19 mouse cellular contexts compared by ENCODE assay signal in the genomic region with DNA sequence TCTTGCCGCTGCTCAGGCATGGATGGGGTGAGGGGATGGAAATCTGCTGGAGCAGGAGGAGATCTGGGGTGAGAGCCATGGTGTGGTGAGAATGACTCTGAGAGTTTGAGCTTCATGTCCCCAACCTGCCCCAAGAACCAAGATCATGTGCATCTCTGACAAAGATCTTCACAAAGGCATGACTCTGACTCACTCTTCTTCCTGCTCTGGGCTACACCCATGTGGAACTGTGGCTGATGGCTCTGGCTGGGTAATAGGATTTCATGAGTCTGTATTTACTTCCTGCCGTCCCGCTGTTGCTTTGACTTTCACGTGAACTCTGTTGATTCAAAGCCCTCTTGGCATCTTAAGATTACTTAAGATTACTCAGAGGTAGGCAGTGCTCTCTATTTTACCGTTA.
DNase-seq lines count a peak whose midpoint lies in the region; ATAC-seq lines count a peak whose summit lies in the region.
"Had no signal": no experiment of that assay in that cellular context is flagged by ENCODE, and none has a peak within 500 bp of the region (broad histone marks: within the 10 kb centered on the region; RNA-seq: fewer than 3 reads in every experiment).

No protein-coding gene starts in this region.

- peak; percentile 4 for DNase-seq in lung, postnatal 36 days
- DNase-seq in lung, postnatal 25 days (ENCODE audit: low spot score), result no peak
- DNase-seq in R1 (ENCODE audit: low read depth, low spot score), result peak; percentile 16
- peak; percentile 16 for DNase-seq in induced T-regulatory cell, adult 2 months (ENCODE audit: low read depth)
- no peak for DNase-seq in heart, postnatal 4 days
- no peak for DNase-seq in urinary bladder, postnatal 14 days (ENCODE audit: low spot score)
- no peak for DNase-seq in frontal cortex, postnatal 36 days (ENCODE audit: low spot score in 2 of 2)
- DNase-seq: cerebellum, postnatal 14 days; forebrain, postnatal 0 days; gastrocnemius, adult 2 months; heart, adult 2 months; lung, embryonic 14.5 days; retina, postnatal 1 day had no signal

- no peaks in the 10 kb centered on the region for H3K36me3 ChIP-seq in hindbrain, embryonic 16.5 days (ENCODE audit: control insufficient read depth, insufficient read depth, low read length)
- H3K36me3 ChIP-seq: heart, embryonic 15.5 days; limb, embryonic 10.5 days had no signal

- no peaks in the 10 kb centered on the region for H3K27me3 ChIP-seq in hindbrain, embryonic 16.5 days (replicated peaks; ENCODE audit: control insufficient read depth, insufficient read depth, low read length)
- H3K27me3 ChIP-seq: heart, embryonic 15.5 days had no signal

- H3K4me1 ChIP-seq in hindbrain, embryonic 16.5 days (ENCODE audit: control insufficient read depth, insufficient read depth, low read depth, low read length), result no peaks in the 10 kb centered on the region
- H3K4me1 ChIP-seq: heart, embryonic 15.5 days had no signal

- H3K9ac ChIP-seq in hindbrain, embryonic 16.5 days (ENCODE audit: low read depth, low read length), result no peak overlapping the region
- H3K9ac ChIP-seq: forebrain, postnatal 0 days; heart, embryonic 15.5 days; lung, embryonic 14.5 days had no signal

- WGBS in hindbrain, embryonic 16.5 days, result 85% methylated on average over 5 of the region's 5 CpGs

- no peaks in the 10 kb centered on the region for H3K9me3 ChIP-seq in hindbrain, embryonic 16.5 days (ENCODE audit: control insufficient read depth, low read length)
- H3K9me3 ChIP-seq: heart, embryonic 15.5 days; limb, embryonic 10.5 days had no signal

- ATAC-seq in hindbrain, embryonic 16.5 days, result no peak
- ATAC-seq: forebrain, postnatal 0 days; intestine, embryonic 16.5 days had no signal

- H3K27ac ChIP-seq in hindbrain, embryonic 16.5 days (ENCODE audit: low read depth, low read length), result no peak overlapping the region
- H3K27ac ChIP-seq: gastrocnemius, adult 2 months; heart, adult 2 months; heart, embryonic 15.5 days; kidney, postnatal 0 days; limb, embryonic 10.5 days had no signal

- no peak overlapping the region for H3K4me3 ChIP-seq in hindbrain, embryonic 16.5 days (ENCODE audit: low read length)
- H3K4me3 ChIP-seq: gastrocnemius, adult 2 months; heart, adult 2 months; heart, embryonic 15.5 days; limb, embryonic 10.5 days had no signal

- H3K4me2 ChIP-seq in hindbrain, embryonic 16.5 days (ENCODE audit: low read length), result no peak overlapping the region
- H3K4me2 ChIP-seq: heart, embryonic 15.5 days; liver, embryonic 11.5 days; lung, embryonic 14.5 days had no signal

Comparison
In these comparisons a context has a peak if more than half of its experiments do, and no peak if none do; other contexts are left out.
1. DNase-seq: peak in lung, postnatal 36 days (single experiment), R1 (single experiment) and induced T-regulatory cell, adult 2 months (single experiment); none in lung, postnatal 25 days (single experiment), heart, postnatal 4 days (single experiment), urinary bladder, postnatal 14 days (single experiment) and frontal cortex, postnatal 36 days (0 of 2).